Mouse (Mus musculus) stomach, postnatal 0 days (tissue): Measurements from ENCODE around the gene Ciapin1. TPM values are rescaled to one million over a fixed set of nuclear protein-coding genes. Genes with fewer than 3 reads are reported as not detected.
A peak's percentile ranks its signal among the peaks of the same experiment; 100 is the strongest.

ENCODE experiments used
- ATAC-seq: fragments of 200-750 bp; cut with Nextera tagmentation; 2 replicates; pipeline ENCODE4 v1.8.0; 2017; ENCODE audit not compliant: low FRiP score, low TSS enrichment
- DNase-seq: peaks from one replicate; pipeline ENCODE4 v3.0.0-alpha.2; 2016; ENCODE audit warnings: low spot score
- H3K27ac ChIP-seq: fragments of 300-500 bp; sonication (generic); replicated peaks from 2 replicates; pipeline ENCODE4 v1.5.1; 2014; ENCODE audit warnings: mild to moderate bottlenecking, control low read depth
- H3K27me3 ChIP-seq: fragments of 300-500 bp; sonication (generic); 2 replicates; pipeline ENCODE4 v1.6.1; 2014; ENCODE audit warnings: low read length; ENCODE audit not compliant: control insufficient read depth, insufficient read depth
- H3K36me3 ChIP-seq: fragments of 300-500 bp; sonication (generic); 2 replicates; pipeline ENCODE4 v1.6.1; 2014; ENCODE audit warnings: low read length, mixed read lengths; ENCODE audit not compliant: control insufficient read depth, insufficient read depth
- H3K4me1 ChIP-seq: fragments of 300-500 bp; sonication (generic); replicated peaks from 2 replicates; pipeline ENCODE4 v1.6.1; 2014; ENCODE audit warnings: antibody characterized with exemption; ENCODE audit not compliant: control insufficient read depth, insufficient read depth
- H3K4me2 ChIP-seq: fragments of 300-500 bp; sonication (generic); replicated peaks from 2 replicates; pipeline ENCODE4 v1.6.1; 2014; ENCODE audit warnings: low read depth, mild to moderate bottlenecking, control low read depth, moderate library complexity
- H3K4me3 ChIP-seq: fragments of 300-500 bp; sonication (generic); 2 replicates; pipeline ENCODE4 v1.5.1; 2014; ENCODE audit warnings: low read depth, low read length, control low read depth
- H3K9ac ChIP-seq: fragments of 300-500 bp; sonication (generic); 2 replicates; pipeline ENCODE4 v1.6.1; 2014; ENCODE audit warnings: mild to moderate bottlenecking, low read length, control low read depth, mixed read lengths
- H3K9me3 ChIP-seq: fragments of 300-500 bp; sonication (generic); 2 replicates; pipeline ENCODE4 v1.6.1; 2016; ENCODE audit warnings: low read length; ENCODE audit not compliant: control insufficient read depth
- CTCF ChIP-seq: IDR thresholded peaks from 2 replicates; pipeline ENCODE4 v1.5.1; 2016; ENCODE audit warnings: antibody characterized with exemption, low read depth, mild to moderate bottlenecking, moderate library complexity
- EP300 ChIP-seq: optimal IDR thresholded peaks from 2 replicates; pipeline ENCODE3; 2016; ENCODE audit warnings: antibody characterized with exemption
- WGBS: fragments of 180-500 bp; shearing (Covaris S2); extraction: QIAGEN DNeasy Blood & Tissue Kit; methylation state at CpG from one replicate; pipeline ENCODE4 v1.1.7; 2014; 5-methylcytosine and 5-hydroxymethylcytosine counted together
- polyA plus RNA-seq: library from polyadenylated mRNA; unstranded; fragments of >200 nt; fragmentation: Nextera tagmentation; extraction: Ambion mirVana; gene quantifications from 2 replicates; pipeline ENCODE4 v1.2.1, GENCODE M21; 2015

The Ciapin1 gene
- polyA plus RNA-seq, 1 experiment from 2014 or later: 58.8 TPM

DNA sequence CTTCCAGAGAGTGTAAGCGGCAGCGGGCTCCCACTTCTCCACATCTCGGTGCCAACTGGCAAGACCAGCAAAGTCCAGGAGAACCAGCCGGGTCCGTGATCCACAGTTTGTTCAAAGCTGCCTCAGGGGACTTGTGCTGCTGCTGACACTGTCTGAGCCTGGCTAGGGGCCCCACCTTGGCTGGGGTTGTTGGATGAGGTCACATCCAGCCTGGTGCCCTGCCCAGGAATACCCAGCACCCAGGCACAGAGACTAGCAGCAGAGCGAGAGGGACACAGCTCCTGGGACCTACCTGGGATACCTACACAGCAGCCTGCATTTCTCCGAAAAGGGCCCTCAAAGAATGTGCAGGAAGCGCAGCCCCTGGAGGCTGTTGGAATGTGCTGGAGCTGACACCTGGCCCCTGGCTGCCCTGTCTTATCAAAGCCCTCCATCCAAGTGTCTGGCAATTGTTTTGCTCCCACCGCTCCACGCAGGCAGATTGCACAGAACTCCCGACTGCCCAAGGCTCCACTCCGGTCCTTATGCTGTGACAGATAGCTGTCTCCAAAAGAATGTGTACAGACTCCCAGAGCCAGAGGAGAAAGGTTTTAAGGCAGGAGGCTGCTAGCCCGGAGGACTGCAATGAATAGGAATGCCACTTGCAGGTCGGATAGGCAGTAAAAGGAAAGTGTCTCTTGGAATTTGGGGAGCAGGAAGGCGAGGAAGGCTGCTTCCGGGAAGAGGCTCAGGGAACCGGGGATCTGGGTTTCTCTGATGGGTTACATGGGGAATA lies 37.1 kb upstream of the Ciapin1 start:
- no peaks in the 10 kb centered on the region for H3K27me3 ChIP-seq
- peak overlapping the region; percentile 71 for H3K9ac ChIP-seq
- H3K27ac ChIP-seq: peak overlapping the region; percentile 86
- peak overlapping the region; percentile 91 for H3K4me2 ChIP-seq
- TF ChIP-seq CTCF (no peak), EP300 (no peak)
- ATAC-seq (no peak; the same call in 1 of the 2 replicates), DNase-seq (peak; percentile 66)
- H3K36me3 ChIP-seq: no peaks in the 10 kb centered on the region
- H3K4me1 ChIP-seq: peaks cover 13% of the 10 kb centered on the region
- H3K9me3 ChIP-seq: no peaks in the 10 kb centered on the region
- WGBS: 14% methylated on average over 17 of the region's 17 CpGs
- H3K4me3 ChIP-seq: peak overlapping the region; percentile 66

DNA sequence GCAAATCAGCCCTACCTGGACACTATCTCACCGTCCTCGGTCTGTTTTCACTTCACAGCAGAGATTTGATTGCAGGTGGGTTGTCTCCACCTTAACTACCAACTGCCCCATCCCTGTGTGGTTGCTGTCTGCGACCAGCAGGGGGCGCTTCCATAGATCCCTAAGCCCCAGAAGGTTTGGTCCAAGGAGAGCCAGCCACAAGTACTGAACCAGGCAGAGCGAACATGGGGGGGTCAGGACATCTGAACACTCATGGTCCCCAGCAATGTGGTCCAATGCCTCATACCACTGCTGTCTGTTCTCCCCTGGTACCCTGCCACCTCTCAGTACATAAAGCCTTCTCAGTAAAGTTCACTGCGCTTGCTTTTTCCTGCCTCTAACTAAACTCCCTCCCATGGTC lies 36.2 kb upstream of the Ciapin1 start:
- WGBS: 12% methylated on average over 6 of the region's 6 CpGs
- peak overlapping the region; percentile 66 for H3K4me3 ChIP-seq
- peaks cover 15% of the 10 kb centered on the region for H3K4me1 ChIP-seq
- H3K27me3 ChIP-seq: no peaks in the 10 kb centered on the region
- TF ChIP-seq EP300 (no peak), CTCF (peak; percentile 94)
- DNase-seq (peak; percentile 80), ATAC-seq (no peak)
- no peaks in the 10 kb centered on the region for H3K9me3 ChIP-seq
- H3K9ac ChIP-seq: no peak overlapping the region
- H3K4me2 ChIP-seq: peak overlapping the region; percentile 91; the same call in 1 of the 2 replicates
- H3K36me3 ChIP-seq: no peaks in the 10 kb centered on the region
- H3K27ac ChIP-seq: no peak overlapping the region

DNA sequence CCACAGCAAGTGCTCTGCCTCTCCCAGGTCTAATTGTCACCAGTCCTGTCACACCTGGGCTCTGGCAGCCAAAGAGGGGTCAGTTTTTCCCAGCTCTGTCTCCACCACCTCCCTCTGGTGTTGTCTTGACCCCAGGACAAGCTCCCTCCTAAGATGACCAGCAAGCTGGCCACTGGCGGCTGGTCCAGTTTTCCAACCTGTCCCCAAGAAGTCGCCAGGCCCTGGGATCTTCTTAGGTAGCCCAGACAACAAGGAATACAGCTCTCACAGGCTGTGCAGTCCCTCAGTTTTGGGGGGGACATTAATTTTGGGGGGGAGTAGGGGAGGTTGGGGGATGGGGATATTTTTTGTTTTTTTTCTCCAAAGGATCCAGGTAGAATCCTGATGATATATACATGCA lies 34.4 kb upstream of the Ciapin1 start:
- Histone ChIP-seq H3K4me1 (peaks cover 15% of the 10 kb centered on the region), H3K9me3 (no peaks in the 10 kb centered on the region), H3K4me3 (no peak overlapping the region), H3K36me3 (no peaks in the 10 kb centered on the region), H3K27ac (peak overlapping the region; percentile 74), H3K9ac (0 out of 2 replicates have a peak overlapping the region, but pooled peaks have one; percentile 45), H3K4me2 (peak overlapping the region; percentile 85; the same call in 1 of the 2 replicates), H3K27me3 (no peaks in the 10 kb centered on the region)
- no peak for TF ChIP-seq CTCF
- TF ChIP-seq EP300: no peak
- WGBS: 84% methylated on average over 2 of the region's 2 CpGs
- ATAC-seq: no peak
- DNase-seq: no peak

DNA sequence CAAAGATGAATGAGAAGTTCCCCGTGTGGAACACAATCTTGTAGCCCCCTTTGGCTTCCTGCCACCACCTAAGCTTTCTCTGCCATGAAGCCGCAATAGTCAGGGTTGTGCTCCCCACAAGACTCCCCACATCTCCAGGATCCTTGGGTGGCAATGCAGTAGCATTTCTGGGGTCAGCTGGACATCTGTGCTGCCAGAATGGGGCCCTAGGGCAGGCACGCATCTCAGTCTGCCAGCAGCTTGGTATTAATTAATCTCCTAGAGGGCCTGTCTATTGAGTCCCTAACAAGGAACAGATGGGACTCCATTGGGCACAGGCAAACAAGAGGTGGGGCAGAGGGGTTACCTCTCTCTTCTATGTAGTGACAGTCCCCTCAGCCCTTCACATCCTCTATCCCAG lies 34.0 kb upstream of the Ciapin1 start:
- H3K27me3 ChIP-seq: no peaks in the 10 kb centered on the region
- TF ChIP-seq EP300 (no peak), CTCF (no peak)
- H3K4me3 ChIP-seq: peak overlapping the region; percentile 2; the same call in 1 of the 2 replicates
- H3K9me3 ChIP-seq: no peaks in the 10 kb centered on the region
- peaks cover 15% of the 10 kb centered on the region for H3K4me1 ChIP-seq
- ATAC-seq: no peak
- DNase-seq: no peak
- peak overlapping the region; percentile 45; the same call in 1 of the 2 replicates for H3K9ac ChIP-seq
- peak overlapping the region; percentile 74 for H3K27ac ChIP-seq
- WGBS: 47% methylated on average over 3 of the region's 3 CpGs
- H3K4me2 ChIP-seq: peak overlapping the region; percentile 85; the same call in 1 of the 2 replicates
- no peaks in the 10 kb centered on the region for H3K36me3 ChIP-seq

DNA sequence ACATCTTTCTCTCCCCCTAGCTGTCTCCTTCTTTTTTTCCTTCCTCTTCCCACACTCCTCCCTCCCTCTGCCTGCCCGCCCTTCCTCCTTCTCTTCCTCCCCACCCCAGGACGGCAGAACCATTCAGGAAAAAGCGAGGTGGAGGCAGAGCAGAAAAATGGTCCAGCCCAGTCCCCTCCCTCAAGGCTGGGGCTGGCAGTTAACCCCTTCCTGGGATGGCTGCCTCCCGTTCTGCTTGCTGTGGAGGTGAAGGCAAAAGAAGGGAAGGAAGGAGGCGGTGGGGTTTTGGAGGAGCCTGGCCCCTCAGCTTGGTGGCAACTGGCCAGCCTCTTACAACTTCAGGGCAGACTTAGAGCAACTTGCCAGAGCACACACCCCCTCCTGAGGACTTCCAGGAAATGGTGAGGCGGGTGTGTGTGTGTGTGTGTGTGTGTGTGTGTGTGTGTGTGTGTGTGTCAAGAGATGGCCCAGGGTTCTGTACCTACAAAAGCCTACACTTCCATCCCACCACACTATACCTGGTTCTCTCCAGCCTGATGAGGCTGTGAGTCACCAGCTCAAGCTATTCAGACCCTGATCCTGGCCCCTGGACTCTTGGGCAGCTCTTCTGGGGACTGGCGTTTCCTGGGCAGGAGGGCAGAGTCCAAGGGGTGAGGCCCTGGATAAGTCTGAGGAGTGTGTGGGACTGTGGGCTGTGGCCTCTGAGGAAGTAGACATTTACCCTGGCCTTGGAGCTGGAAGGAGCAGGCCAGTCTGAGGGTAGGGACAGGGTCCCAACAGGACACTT lies 33.1 kb upstream of the Ciapin1 start:
- peak overlapping the region; percentile 85 for H3K4me2 ChIP-seq
- 1% methylated on average over 6 of the region's 7 CpGs for WGBS
- H3K4me3 ChIP-seq: peak overlapping the region; percentile 43
- ATAC-seq: peak; percentile 89
- no peaks in the 10 kb centered on the region for H3K9me3 ChIP-seq
- H3K27me3 ChIP-seq: no peaks in the 10 kb centered on the region
- peak; percentile 88 for DNase-seq
- H3K9ac ChIP-seq: peak overlapping the region; percentile 61
- peaks cover 2% of the 10 kb centered on the region; the same call in 1 of the 2 replicates for H3K36me3 ChIP-seq
- H3K4me1 ChIP-seq: peaks cover 15% of the 10 kb centered on the region
- H3K27ac ChIP-seq: peak overlapping the region; percentile 74
- TF ChIP-seq EP300 (no peak), CTCF (no peak; the same call in 1 of the 2 replicates)
